Mouse (Mus musculus): Measurements from ENCODE around the gene Snap25.

DNA sequence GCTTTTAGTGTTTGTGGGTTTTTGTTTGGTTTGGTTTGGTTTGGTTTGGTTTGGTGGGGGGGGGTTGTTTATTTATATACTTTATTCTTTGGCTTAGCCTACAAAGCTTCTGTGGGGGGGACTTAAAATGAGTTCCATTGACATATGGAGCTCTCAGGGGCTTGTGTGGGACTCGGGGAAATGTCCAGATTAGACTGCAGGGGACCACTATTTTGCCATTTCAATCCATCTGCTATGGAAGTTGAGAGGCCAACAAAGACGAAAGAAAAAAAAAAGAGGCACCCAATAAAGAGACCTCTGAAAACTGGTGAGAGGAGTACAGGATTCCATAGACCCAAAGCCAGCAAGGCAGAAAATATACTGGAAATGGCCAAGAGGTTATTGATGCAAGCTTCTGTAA is 9.9 kb upstream of the Snap25 start:
- no peak for TF ChIP-seq CTCF (IDR thresholded peaks at IDR 0.05; ENCODE audit: insufficient read depth, low read depth, low read length)
- no peak for TF ChIP-seq POLR2A (IDR thresholded peaks at IDR 0.05; ENCODE audit: insufficient read depth, low read depth, low read length)
